Mouse (Mus musculus) erythroblast, embryonic 14.5 days (primary cell): Measurements from ENCODE around the gene Ltbp1.

Experiments used
- GATA1 ChIP-seq: IDR thresholded peaks from 2 replicates; pipeline ENCODE4 v1.6.1; 2012; ENCODE audit warnings: low read length, inconsistent platforms, mixed read lengths
- TAL1 ChIP-seq: IDR thresholded peaks from 3 replicates; pipeline ENCODE4 v1.6.1; 2012; ENCODE audit warnings: low read length, inconsistent platforms, mixed read lengths

GRCm38 (mm10) chr17:75216362-75216761 lies 211.0 kb downstream of the Ltbp1 start:
- TF ChIP-seq GATA1 (no peak), TAL1 (no peak)
